Comparison of ENCODE assay signal across 11 mouse cellular contexts in genomic region chr11:54343703-54344102, GRCm38 (mm10). TPM values are rescaled to one million over a fixed set of nuclear protein-coding genes. Genes with fewer than 3 reads are reported as not detected.
DNase-seq lines count a peak whose midpoint lies in the region; ATAC-seq and TF ChIP-seq lines count a peak whose summit lies in the region.
"Had no signal": no experiment of that assay in that cellular context is flagged by ENCODE, and none has a peak within 500 bp of the region (broad histone marks: within the 10 kb centered on the region; RNA-seq: fewer than 3 reads in every experiment).

No protein-coding gene starts in this region.

- TF ChIP-seq CTCF in MEL (IDR thresholded peaks at IDR 0.05 in 2 of 3, conservative IDR thresholded peaks at IDR 0.05 in 1 of 3; ENCODE audit: control insufficient read depth in 1 of 3, insufficient read depth in 1 of 3, low read depth in 2 of 3, low read length in 3 of 3, poor library complexity in 1 of 3, severe bottlenecking in 1 of 3) = no peak

- 44% methylated on average over 4 of the region's 4 CpGs for WGBS in kidney, embryonic 15.5 days

- no peak for TF ChIP-seq POLR2A in MEL (IDR thresholded peaks at IDR 0.05; ENCODE audit: control insufficient read depth in 1 of 2, insufficient read depth in 1 of 2, low read depth in 1 of 2, low read length in 2 of 2, poor library complexity in 1 of 2)

- H3K27me3 ChIP-seq in kidney, embryonic 15.5 days = no peaks in the 10 kb centered on the region
- no peaks in the 10 kb centered on the region for H3K27me3 ChIP-seq in MEL (ENCODE audit: control insufficient read depth in 1 of 2, insufficient read depth in 2 of 2, low read length in 2 of 2)

- H3K4me1 ChIP-seq in kidney, embryonic 15.5 days = no peaks in the 10 kb centered on the region
- H3K4me1 ChIP-seq in MEL (ENCODE audit: control insufficient read depth in 1 of 2, insufficient read depth in 2 of 2, low read length in 2 of 2) = no peaks in the 10 kb centered on the region

- ATAC-seq in kidney, embryonic 15.5 days (replicated peaks; ENCODE audit: low FRiP score) = no peak
- ATAC-seq in granulocyte monocyte progenitor cell, adult 5-6 weeks (replicated peaks; ENCODE audit: poor library complexity, severe bottlenecking) = no peak

- TF ChIP-seq RAD21 in MEL (IDR thresholded peaks at IDR 0.05; ENCODE audit: low read depth, low read length) = no peak

- H3K4me2 ChIP-seq in kidney, embryonic 15.5 days = no peak overlapping the region

- H3K9ac ChIP-seq in kidney, embryonic 15.5 days = no peak overlapping the region
- no peak overlapping the region for H3K9ac ChIP-seq in MEL (ENCODE audit: control insufficient read depth, low read depth, low read length, poor library complexity, severe bottlenecking)

- H3K27ac ChIP-seq in kidney, embryonic 15.5 days = no peak overlapping the region
- no peak overlapping the region for H3K27ac ChIP-seq in MEL (ENCODE audit: control insufficient read depth, low read depth, low read length)

- no peaks in the 10 kb centered on the region for H3K36me3 ChIP-seq in kidney, embryonic 15.5 days
- no peaks in the 10 kb centered on the region for H3K36me3 ChIP-seq in MEL (ENCODE audit: control insufficient read depth in 1 of 2, insufficient read depth in 2 of 2, low read length in 2 of 2)

- no peak overlapping the region for H3K4me3 ChIP-seq in kidney, embryonic 15.5 days (replicated peaks)
- no peak overlapping the region for H3K4me3 ChIP-seq in MEL (ENCODE audit: control insufficient read depth in 1 of 2, insufficient read depth in 1 of 2, low read depth in 2 of 2, low read length in 2 of 2)

- H3K79me2 ChIP-seq in MEL (ENCODE audit: control insufficient read depth, insufficient read depth, low read length, poor library complexity) = no peaks in the 10 kb centered on the region

- no peak for TF ChIP-seq EP300 in MEL (IDR thresholded peaks at IDR 0.05; ENCODE audit: low read depth in 1 of 2, low read length in 2 of 2)

- H3K9me3 ChIP-seq in kidney, embryonic 15.5 days (replicated peaks) = no peaks in the 10 kb centered on the region
- no peaks in the 10 kb centered on the region for H3K9me3 ChIP-seq in MEL (replicated peaks; ENCODE audit: insufficient read depth, low read length)

- intact Hi-C loops in left cerebral cortex, postnatal 14 days (cut with DNase I) = loop anchor here (1.0 kb wide), 1 partner anchor 17 kb away; no protein-coding TSS in a partner anchor

- DNase-seq in kidney, adult 9 months = peak; percentile 15
- DNase-seq in 416B (ENCODE audit: low read depth) (peak; percentile 50), MEL (ENCODE audit: low read depth, low spot score) (peak; percentile 75)
- DNase-seq in hindlimb bud, embryonic 11.5 days (ENCODE audit: extremely low spot score, low read depth, low spot score) = peak; percentile 18
- DNase-seq in cerebellum, postnatal 25 days = no peak
- DNase-seq in left cerebral cortex, postnatal 14 days (ENCODE audit: low spot score in 2 of 2) = no peak
- DNase-seq: left cerebral cortex, postnatal 4 days had no signal

TF ChIP-seq in MEL, 35 proteins besides CTCF, POLR2A, EP300 and RAD21:
- no peak for TF ChIP-seq MAX (IDR thresholded peaks at IDR 0.05; ENCODE audit: low read length)
- no peak for TF ChIP-seq CHD1 (IDR thresholded peaks at IDR 0.05; ENCODE audit: low read depth, low read length)
- TF ChIP-seq MXI1 (IDR thresholded peaks at IDR 0.05; ENCODE audit: low read depth, low read length) = peak; percentile 84
- peak; percentile 28 for TF ChIP-seq SMC3 (IDR thresholded peaks at IDR 0.05; ENCODE audit: low read depth, low read length)
- TF ChIP-seq SIN3A (IDR thresholded peaks at IDR 0.05; ENCODE audit: low read length) = peak; percentile 80
- no peak for TF ChIP-seq KAT2A (conservative IDR thresholded peaks at IDR 0.05; ENCODE audit: low read depth, low read length)
- TF ChIP-seq ZMIZ1 (IDR thresholded peaks at IDR 0.05; ENCODE audit: low read depth, low read length) = no peak
TF ChIP-seq in MEL: peak in this region for 3.

RNA-seq across cellular contexts. Expression of gene Meikin, which starts 26.7 kb away (rescaled TPM):
- not detected in 2 replicates for polyA plus RNA-seq in kidney, embryonic 15.5 days (2015; fragmentation: Nextera tagmentation; extraction: Ambion mirVana)
- not detected in 2 replicates for total RNA-seq in MEL (2012; rRNA removed)
- polyA plus RNA-seq in MEL (2012; ENCODE audit: insufficient read depth in 1 of 2, insufficient read length in 2 of 2, low read depth in 1 of 2, low replicate concordance in 2 of 2, missing spikeins in 1 of 2) = not detected
- not detected in 2 replicates for total RNA-seq in granulocyte monocyte progenitor cell, adult 5-6 weeks (2014; fragmentation: Nextera tagmentation)
- not detected in 2 replicates for total RNA-seq in granulocyte monocyte progenitor cell, adult 5-6 weeks (2017)
- not detected for total RNA-seq in left cerebral cortex, postnatal 14 days (2021)
- total RNA-seq: left cerebral cortex, postnatal 4 days; monocyte, adult 5-6 weeks had no signal
- polyA plus RNA-seq: heart, embryonic 16.5 days had no signal

RNA-seq across cellular contexts. Expression of gene Acsl6, which starts 40.1 kb away (rescaled TPM):
- polyA plus RNA-seq in kidney, embryonic 15.5 days (2015; fragmentation: Nextera tagmentation; extraction: Ambion mirVana) = 0.70 and 0.89 TPM in 2 replicates
- 3.2 and 7.9 TPM in 2 replicates for total RNA-seq in MEL (2012; rRNA removed)
- polyA plus RNA-seq in MEL (2012; ENCODE audit: insufficient read depth in 1 of 2, insufficient read length in 2 of 2, low read depth in 1 of 2, low replicate concordance in 2 of 2, missing spikeins in 1 of 2) = 1 to 10 TPM in 1 of 2 experiments, not detected in 1; 2.8 TPM
- total RNA-seq in granulocyte monocyte progenitor cell, adult 5-6 weeks (2014; fragmentation: Nextera tagmentation) = not detected in 2 replicates
- total RNA-seq in granulocyte monocyte progenitor cell, adult 5-6 weeks (2017) = not detected in 2 replicates
- 100 to 1,000 TPM; 183 to 184 TPM for total RNA-seq in left cerebral cortex, postnatal 14 days (2021)
- total RNA-seq: monocyte, adult 5-6 weeks had no signal

Comparison
In these comparisons a context has a peak if more than half of its experiments do, and no peak if none do; other contexts are left out.
1. DNase-seq: peak in kidney, adult 9 months (single experiment), 416B (single experiment), MEL (single experiment) and hindlimb bud, embryonic 11.5 days (single experiment); none in cerebellum, postnatal 25 days (0 of 2) and left cerebral cortex, postnatal 14 days (0 of 2).
2. RNA of gene Acsl6, which starts 40.1 kb away (total RNA-seq): 183 to 184 TPM in left cerebral cortex, postnatal 14 days; 3.2 to 7.9 TPM in MEL and not detected in granulocyte monocyte progenitor cell, adult 5-6 weeks; every median in the first group is over 10 times any median in the second.